Mouse (Mus musculus) CD4-positive naive resting alpha-beta T cell, adult 76 days (primary cell): ENCODE measurements around the gene Myh9. TPM values are rescaled to one million over a fixed set of nuclear protein-coding genes. Genes with fewer than 3 reads are reported as not detected.

Experiments
- total RNA-seq: library from RNA; stranded (reverse); gene quantifications from one replicate; pipeline ENCODE4 v1.2.4, GENCODE M21; 2023

Myh9 gene
- 1,061 TPM for total RNA-seq

GRCm38 (mm10) chr15:77842047-77842843 is at the start of gene Myh9:
TSS of gene Myh9 (minus strand) at chr15:77842175.

GRCm38 (mm10) chr15:77756848-77757247 is 85.1 kb downstream of the Myh9 start, which contains the start of gene Apol8:
TSS of gene Apol8 (minus strand) at chr15:77757003.

GRCm38 (mm10) chr15:77728739-77729138 is 113.2 kb downstream of the Myh9 start, which contains the start of gene Apol9b:
TSS of gene Apol9b (plus strand) at chr15:77729039.

Other genes starting within 250 kb of the Myh9 start
- gene Apol10b, start 246.1 kb downstream of the Myh9 start, total RNA-seq = 1.6 TPM
- gene Gm36245, start 242.9 kb downstream of the Myh9 start, total RNA-seq = not detected
- gene Apol11b, start 198.9 kb downstream of the Myh9 start, total RNA-seq = 8.4 TPM
- 53.8 TPM for gene Apol7e, start 143.3 kb downstream of the Myh9 start, total RNA-seq
- 2.6 TPM for gene Apol9b, start 113.1 kb downstream of the Myh9 start, total RNA-seq
- 20.0 TPM for gene Apol8, start 85.2 kb downstream of the Myh9 start, total RNA-seq
- gene Txn2, start 86.8 kb upstream of the Myh9 start, total RNA-seq = 74.1 TPM
- gene Foxred2, start 114.5 kb upstream of the Myh9 start, total RNA-seq = 5.3 TPM
- 153 TPM for gene Eif3d, start 128.6 kb upstream of the Myh9 start, total RNA-seq